Mouse (Mus musculus): ENCODE measurements around the gene Grm1. TPM values are rescaled to one million over a fixed set of nuclear protein-coding genes. Genes with fewer than 3 reads are reported as not detected.

Gene Grm1
- total RNA-seq, 2 experiments from 2014 or later, result 0.14 TPM; not detected in 1

DNA sequence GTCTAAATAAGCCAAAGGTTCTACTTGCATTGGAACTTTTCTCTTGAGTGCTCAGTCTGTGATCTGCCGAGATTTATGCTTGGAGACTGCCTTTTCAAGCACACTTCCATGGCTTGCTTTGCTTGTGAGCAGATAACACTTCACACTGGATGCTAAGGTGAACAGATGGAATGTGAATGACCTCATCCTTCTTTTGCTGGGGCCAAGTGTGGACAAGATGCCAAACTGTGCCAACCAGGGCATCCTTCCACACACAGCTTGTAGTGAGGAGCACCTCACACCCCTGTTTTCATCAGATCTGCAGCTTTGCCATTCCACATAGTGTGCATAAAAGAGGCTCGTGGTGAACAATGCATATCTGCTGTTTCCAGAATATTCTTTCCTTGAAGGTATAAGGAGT is 371.3 kb downstream of the Grm1 start:
- no peak for DNase-seq

DNA sequence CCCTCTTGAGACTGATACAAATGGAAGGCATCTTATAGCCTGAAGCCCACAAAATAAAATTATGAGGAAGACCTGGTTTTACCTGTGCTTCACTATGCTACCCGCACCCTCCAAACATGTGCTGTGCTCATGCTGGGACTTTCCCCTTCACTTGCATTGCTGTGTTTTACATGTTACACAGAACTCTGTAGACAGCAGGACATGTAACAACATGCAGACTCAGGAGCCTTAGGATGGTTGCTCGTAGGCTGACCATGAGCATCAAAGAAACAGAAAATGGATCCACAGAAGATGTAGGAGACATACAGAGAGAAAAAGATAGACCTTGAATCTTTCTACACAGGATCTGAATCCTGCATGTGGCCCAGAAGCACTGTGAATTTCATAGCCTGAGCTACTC is 371.8 kb downstream of the Grm1 start:
- DNase-seq, result no peak

DNA sequence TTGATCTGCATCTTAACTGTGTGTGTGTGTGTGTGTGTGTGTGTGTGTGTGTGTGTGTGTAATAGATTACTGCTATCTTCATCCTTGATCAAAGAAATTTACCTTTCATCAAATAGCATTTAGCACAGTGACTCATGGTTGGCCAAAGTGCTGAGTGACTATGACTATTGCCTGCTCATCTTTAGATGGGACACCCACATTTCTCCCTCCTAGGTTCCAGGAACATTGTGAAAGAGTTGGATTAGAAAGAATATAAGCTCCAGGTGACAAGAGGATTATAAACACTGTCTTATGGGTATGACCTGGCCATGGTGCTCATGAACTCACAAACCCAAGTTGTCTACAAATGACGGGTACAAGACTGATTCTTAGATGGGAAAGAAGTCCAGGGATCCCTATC is 374.1 kb downstream of the Grm1 start:
- DNase-seq, result no peak

DNA sequence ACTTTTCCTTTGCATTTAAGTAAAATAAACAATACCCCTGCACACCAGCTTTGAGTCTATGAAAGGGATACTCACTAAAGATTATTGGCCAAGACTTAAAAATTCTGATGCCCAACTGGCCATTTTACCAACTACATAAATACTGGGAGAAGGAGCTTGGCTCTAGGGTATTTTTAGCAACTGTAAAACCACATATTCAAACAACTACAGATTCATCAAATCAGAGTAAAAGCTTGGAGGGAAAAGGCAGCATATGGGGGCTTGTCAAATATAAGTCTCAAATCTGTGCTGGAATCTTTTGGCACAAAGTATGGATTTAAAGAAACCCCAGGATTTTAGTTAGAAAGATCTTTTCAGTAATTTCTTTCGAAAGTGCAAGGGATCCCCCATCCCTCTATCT is 380.8 kb downstream of the Grm1 start:
- DNase-seq, result no peak

DNA sequence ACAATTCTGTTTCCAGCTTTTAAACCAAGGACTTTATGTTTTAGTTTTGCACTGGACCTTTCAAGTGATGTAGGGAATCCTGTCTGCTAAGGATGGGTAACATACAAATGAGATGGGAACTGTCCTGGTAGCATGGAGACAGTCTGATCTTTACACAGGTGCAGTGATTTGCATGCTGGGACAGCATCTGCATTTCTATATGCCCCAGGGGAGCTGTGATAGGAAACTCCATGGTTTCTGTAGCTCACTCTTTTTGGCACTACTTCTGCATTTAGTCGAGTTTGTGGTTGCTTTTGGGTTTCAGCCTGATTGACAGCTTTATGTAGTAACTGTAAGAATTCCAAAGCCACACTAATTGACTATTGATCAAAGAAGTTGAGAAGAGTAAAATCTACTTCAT is 381.3 kb downstream of the Grm1 start:
- DNase-seq, result no peak

DNA sequence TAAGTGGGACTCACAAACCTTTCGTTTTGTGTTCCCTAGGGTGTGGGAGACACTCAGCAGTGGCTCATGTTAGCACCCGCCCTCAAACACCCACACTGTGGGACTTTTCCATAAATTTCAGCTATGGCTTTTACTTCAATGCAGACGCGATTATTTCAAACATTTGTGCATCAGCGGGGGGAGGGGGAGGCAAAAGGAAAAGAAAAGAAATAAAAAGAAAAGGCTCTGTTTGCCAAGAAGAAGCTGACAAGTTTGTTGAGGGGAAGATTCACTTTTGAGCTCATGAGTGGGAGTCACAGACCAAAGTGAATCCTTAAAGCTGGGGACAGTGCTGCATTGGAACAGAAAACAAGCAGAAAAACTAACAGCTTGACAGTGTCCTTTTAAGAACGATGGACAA is 384.7 kb downstream of the Grm1 start:
- no peak for DNase-seq

DNA sequence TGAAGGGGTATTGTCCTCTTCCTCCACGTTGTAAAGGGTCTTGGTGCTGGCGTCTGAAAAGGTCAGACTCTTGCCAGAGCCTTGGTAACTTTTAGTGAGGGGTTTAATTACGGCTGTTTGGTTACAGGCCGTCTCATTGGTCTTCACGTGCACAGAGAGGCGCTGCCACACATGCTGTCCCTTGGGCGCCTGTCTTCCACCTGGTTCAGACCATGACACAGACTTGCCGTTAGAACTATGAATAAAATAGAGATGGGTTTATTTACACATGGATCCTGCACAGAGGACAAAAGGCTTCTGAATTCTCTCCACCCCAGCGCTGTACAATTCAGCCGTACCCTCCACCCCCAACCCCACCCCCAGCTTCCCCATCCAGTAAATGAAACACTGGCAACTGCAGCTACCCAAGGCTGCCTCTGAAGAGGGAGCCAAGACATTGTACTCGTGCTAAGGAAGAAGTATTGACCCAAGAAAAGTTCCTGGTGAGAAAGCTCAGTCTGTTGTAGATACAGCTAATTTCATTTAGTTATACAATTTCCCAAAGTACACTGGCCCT is 392.4 kb downstream of the Grm1 start:
- DNase-seq, result no peak

DNA sequence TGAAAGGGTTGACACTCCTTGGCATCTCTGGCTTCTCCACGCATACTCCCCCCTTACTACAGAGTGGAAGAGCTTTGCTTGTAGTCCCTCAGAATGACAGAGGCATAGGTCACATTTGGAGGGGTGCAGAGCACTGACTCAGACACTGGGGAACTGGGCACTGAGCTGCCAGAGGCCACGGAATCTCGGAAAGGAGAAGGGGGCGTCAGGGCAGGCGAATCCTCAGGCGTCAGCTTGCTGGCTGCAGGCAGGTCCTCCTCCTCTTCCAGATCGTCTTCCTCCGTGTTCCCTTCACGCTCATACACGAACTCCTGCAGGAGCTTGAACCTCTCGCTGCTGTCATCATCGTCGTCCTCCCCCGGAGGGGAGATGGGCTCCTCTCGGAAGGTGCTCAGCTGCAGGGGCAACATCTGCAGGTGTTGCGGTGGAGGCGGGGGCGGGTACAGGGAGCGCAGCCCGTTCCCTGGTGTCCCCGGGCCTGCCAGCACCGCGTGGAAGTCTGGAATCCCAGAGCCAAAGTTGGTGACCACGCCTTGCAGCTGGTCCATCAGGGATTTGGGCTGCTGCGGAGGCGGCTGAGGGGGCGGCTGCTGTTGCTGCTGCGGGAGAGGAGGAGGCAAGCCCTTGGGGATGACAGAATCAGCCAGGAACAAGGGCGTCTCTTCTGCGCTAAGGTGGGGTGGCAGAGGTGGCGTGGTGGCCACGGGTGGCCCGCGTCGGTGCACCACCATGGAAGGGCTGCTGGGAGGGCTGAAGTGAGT is 393.1 kb downstream of the Grm1 start:
- DNase-seq, result peak; percentile 20

DNA sequence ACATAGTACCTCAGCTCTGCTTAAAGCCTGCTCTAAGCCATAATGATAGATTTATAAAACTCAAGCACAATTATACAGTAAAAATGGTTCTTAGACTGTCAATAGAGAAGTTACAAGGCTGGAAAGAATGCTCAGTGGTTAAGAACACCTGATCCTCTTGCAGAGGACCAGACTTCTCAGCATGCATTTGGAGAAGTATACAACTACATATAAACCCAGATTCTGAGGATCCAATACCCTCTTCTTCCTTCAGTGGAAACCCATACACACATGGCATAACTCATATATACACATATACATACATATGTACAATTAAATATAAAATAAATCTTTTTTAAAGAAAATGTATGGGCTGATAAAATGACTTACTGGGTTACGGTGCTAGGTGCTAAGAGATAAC is 401.1 kb downstream of the Grm1 start, which contains the start of gene Gm10944:
Gm10944 (plus strand) TSS at position 301 of the 400 bp plus-strand sequence.
- DNase-seq, result no peak

DNA sequence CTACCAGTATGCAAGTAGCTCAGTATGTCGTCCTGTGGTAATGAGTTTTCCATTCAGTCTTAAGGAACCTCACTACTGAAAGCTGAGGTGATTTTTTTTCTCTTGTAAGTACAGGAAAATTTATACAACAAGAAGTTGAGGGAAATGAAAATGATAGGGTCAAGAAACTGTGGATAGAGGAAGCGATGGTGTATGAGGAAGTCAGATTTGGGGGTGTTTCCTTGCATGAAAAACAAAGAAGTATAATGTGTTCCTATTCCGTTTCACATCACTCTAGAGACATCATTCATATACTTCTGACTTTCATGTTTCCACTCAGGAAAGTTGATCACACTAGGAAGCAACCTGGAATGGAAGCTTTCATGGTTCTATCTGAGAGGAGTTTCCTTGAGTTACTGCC is 422.2 kb downstream of the Grm1 start:
- no peak for DNase-seq

DNA sequence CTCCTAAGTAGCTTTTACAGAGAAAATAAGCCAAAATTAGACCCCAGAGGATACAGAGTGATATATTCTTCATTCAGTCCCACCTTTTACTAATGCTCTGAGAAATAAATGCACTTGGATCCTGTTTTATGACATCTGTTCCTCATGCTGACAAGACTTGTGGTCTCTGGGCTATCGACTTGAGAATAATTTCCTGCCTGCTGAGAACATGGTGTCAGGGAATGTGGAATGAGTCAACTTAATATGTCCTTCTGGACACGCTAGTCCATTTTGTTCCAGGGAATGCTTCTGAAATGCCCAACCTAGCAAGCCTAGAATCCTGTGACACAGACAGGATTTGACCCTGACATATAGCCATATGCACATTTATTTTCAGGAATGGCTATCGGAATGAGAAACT is 423.0 kb downstream of the Grm1 start:
- DNase-seq, result no peak

DNA sequence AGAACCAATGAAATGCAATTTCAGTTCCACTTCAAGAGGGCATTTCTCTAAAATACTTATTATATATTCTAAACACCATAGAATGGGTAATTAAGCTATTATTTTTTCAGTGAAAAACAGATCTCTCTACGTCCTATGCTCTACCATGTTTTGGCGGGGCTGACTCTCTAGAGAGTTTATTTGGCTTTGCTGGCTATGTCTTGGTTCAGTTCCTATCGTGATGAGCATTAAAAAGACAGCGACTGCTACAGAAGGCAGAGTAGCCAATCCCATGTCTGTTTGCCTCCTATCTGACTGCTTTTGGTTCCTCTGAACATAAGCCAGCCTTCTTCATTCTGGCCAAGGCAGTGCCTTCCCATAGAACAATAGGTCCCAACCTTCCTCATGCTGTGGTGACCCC is 425.5 kb downstream of the Grm1 start:
- DNase-seq, result no peak

DNA sequence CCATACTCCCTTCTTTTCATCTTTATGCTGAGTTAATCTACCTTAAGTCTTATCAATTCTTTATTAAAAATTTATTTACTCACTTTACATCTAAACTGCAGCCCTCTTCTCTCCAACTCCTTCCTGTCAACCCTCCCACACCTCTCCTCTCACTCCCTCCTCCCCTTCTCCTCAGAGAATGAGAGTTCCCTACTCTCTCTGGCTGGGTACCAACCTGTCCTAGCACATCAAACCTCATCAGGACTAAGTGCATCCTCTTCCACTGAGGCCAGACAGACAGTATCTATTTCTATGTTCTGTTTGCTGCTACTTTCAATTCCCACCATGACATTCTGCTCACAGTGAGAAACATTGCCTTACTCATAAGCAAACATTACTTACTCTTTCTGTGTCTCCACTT is 426.2 kb downstream of the Grm1 start:
- no peak for DNase-seq

Other genes with a start within 250 kb of the Grm1 start
- 10 to 100 TPM; 10.1 to 13.8 TPM for gene Shprh, start 67.1 kb upstream of the Grm1 start, total RNA-seq (2021)
- gene Fbxo30, start 199.0 kb upstream of the Grm1 start, total RNA-seq (2021), result 10 to 100 TPM; 13.0 to 17.3 TPM